Mouse (Mus musculus) CD4-positive helper T cell, adult 2 months (primary cell): Measurements from ENCODE around the gene Thada.
"Not testable (repeated sequence)": the region's sequence is repeated elsewhere in the genome, so short reads cannot be mapped to it uniquely, and the experiment has no call there.

Experiments used
- DNase-seq: peaks from one replicate; pipeline ENCODE4 v3.0.0-alpha.2; 2012; ENCODE audit warnings: low read depth, missing footprints, low spot score

Thada gene

GRCm38 (mm10) chr17:84228223-84228622 lies 237.8 kb downstream of the Thada start:
- DNase-seq: no peak

GRCm38 (mm10) chr17:84226681-84227080 lies 239.3 kb downstream of the Thada start:
- no peak for DNase-seq

GRCm38 (mm10) chr17:84226231-84226630 lies 239.8 kb downstream of the Thada start:
- peak; percentile 32 for DNase-seq

- no peak for DNase-seq
Measured at GRCm38 (mm10) chr17:84224217-84224887, 241.7 kb downstream of the Thada start.

GRCm38 (mm10) chr17:84218841-84219240 lies 247.2 kb downstream of the Thada start:
- DNase-seq: not testable (repeated sequence)

- DNase-seq: no peak
Measured at GRCm38 (mm10) chr17:84217696-84218095, 248.3 kb downstream of the Thada start.

- DNase-seq: no peak
Measured at GRCm38 (mm10) chr17:84215264-84215960, 250.6 kb downstream of the Thada start.

GRCm38 (mm10) chr17:84213464-84213863 lies 252.5 kb downstream of the Thada start:
- DNase-seq: no peak

- DNase-seq: no peak
Measured at GRCm38 (mm10) chr17:84207611-84208010, 258.4 kb downstream of the Thada start.

- no peak for DNase-seq
Measured at GRCm38 (mm10) chr17:84206239-84206638, 259.8 kb downstream of the Thada start.

GRCm38 (mm10) chr17:84204962-84205361 lies 261.0 kb downstream of the Thada start:
- no peak for DNase-seq

- no peak for DNase-seq
Measured at GRCm38 (mm10) chr17:84203340-84203739, 262.7 kb downstream of the Thada start.

- DNase-seq: no peak
Measured at GRCm38 (mm10) chr17:84201183-84201582, 264.8 kb downstream of the Thada start.

GRCm38 (mm10) chr17:84197912-84198344 lies 268.1 kb downstream of the Thada start:
- no peak for DNase-seq

- DNase-seq: no peak
Measured at GRCm38 (mm10) chr17:84196329-84196728, 269.7 kb downstream of the Thada start.

- no peak for DNase-seq
Measured at GRCm38 (mm10) chr17:84195835-84196234, 270.2 kb downstream of the Thada start.

GRCm38 (mm10) chr17:84195003-84195395 lies 271.0 kb downstream of the Thada start:
- no peak for DNase-seq

GRCm38 (mm10) chr17:84194282-84195002 lies 271.6 kb downstream of the Thada start:
- DNase-seq: no peak

GRCm38 (mm10) chr17:84193411-84193810 lies 272.6 kb downstream of the Thada start:
- DNase-seq: no peak

- no peak for DNase-seq
Measured at GRCm38 (mm10) chr17:84191946-84192345, 274.1 kb downstream of the Thada start.

GRCm38 (mm10) chr17:84190885-84191284 lies 275.1 kb downstream of the Thada start:
- peak; percentile 86 for DNase-seq

GRCm38 (mm10) chr17:84189127-84189854 lies 276.7 kb downstream of the Thada start:
- DNase-seq: no peak
